Mouse (Mus musculus) forebrain, embryonic 12.5 days (tissue): Measurements from ENCODE around the gene Sema5b. TPM values are rescaled to one million over a fixed set of nuclear protein-coding genes. Genes with fewer than 3 reads are reported as not detected.

Experiments used
- ATAC-seq: fragments of 200-750 bp; cut with Nextera tagmentation; 2 replicates; pipeline ENCODE4 v1.8.0; 2017; ENCODE audit warnings: moderate TSS enrichment; ENCODE audit not compliant: low FRiP score
- H3K27ac ChIP-seq: fragments of 300-500 bp; sonication (generic); 2 replicates; pipeline ENCODE4 v1.5.1; 2016; ENCODE audit warnings: mild to moderate bottlenecking
- H3K27me3 ChIP-seq: fragments of 300-500 bp; sonication (generic); 2 replicates; pipeline ENCODE4 v1.6.1; 2016; ENCODE audit warnings: mild to moderate bottlenecking
- H3K36me3 ChIP-seq: fragments of 300-500 bp; sonication (generic); replicated peaks from 2 replicates; pipeline ENCODE4 v1.6.1; 2016; ENCODE audit warnings: mild to moderate bottlenecking
- H3K4me1 ChIP-seq: fragments of 300-500 bp; sonication (generic); 2 replicates; pipeline ENCODE4 v1.6.1; 2016
- H3K4me2 ChIP-seq: fragments of 300-500 bp; sonication (generic); 2 replicates; pipeline ENCODE4 v1.6.1; 2016; ENCODE audit warnings: mild to moderate bottlenecking, moderate library complexity
- H3K4me3 ChIP-seq: fragments of 300-500 bp; sonication (generic); replicated peaks from 2 replicates; pipeline ENCODE4 v1.5.1; 2016; ENCODE audit warnings: mild to moderate bottlenecking
- H3K9ac ChIP-seq: fragments of 300-500 bp; sonication (generic); 2 replicates; pipeline ENCODE4 v1.6.1; 2016; ENCODE audit warnings: mild to moderate bottlenecking
- H3K9me3 ChIP-seq: fragments of 300-500 bp; sonication (generic); 2 replicates; pipeline ENCODE4 v1.6.1; 2016
- WGBS: fragments of 180-500 bp; shearing (Covaris S2); methylation state at CpG from one replicate; pipeline ENCODE4 v1.1.7; 2016; 5-methylcytosine and 5-hydroxymethylcytosine counted together
- polyA plus RNA-seq: library from polyadenylated mRNA; unstranded; fragments of >200 nt; fragmentation: Nextera tagmentation; extraction: Ambion mirVana; gene quantifications from 2 replicates; pipeline ENCODE4 v1.2.1, GENCODE M21; 2016

Gene Sema5b
- polyA plus RNA-seq, 1 experiment from 2014 or later = 55.7 TPM

DNA sequence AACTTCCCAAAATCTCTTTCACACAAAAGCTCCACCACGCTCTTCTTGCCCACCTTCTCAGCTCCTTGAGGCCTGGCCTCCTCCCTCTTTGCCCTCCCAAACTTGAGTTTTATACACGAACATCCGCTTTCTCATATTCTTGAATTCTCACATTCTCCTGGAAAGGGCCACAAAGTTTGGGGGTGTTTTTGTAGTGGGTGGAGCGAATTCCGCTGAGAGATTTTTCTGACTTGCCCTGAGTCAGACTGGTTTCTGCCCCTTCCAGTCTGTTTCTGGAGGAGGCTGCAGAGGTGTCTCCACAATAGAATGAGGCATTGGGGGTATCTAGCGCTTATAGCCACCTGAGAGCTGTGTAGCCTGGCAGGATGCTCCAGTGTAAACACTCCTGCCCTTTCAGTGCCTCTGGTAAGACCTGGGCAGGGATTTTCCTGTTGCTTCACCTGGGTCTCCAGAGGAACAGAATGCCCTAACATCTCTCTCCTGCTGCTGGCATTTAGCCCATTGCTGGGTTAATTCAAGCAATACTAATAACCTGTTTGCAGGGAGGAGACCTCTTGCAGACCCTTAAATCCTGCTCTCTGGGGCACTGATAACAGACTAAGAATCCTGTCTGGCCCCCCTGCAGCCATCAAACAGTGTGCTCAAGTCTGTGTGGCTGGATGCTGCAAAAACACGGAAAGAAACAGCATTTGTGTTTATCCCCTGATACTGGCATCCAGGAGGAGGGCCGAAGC, 46.3 kb downstream of the Sema5b start:
- peak overlapping the region; percentile 49 for H3K9ac ChIP-seq
- H3K27ac ChIP-seq = peak overlapping the region; percentile 97
- no peaks in the 10 kb centered on the region for H3K36me3 ChIP-seq
- no peaks in the 10 kb centered on the region for H3K9me3 ChIP-seq
- H3K4me3 ChIP-seq = peak overlapping the region; percentile 11
- H3K4me2 ChIP-seq = peak overlapping the region; percentile 50
- ATAC-seq = peak; percentile 1; the same call in 1 of the 2 replicates
- H3K4me1 ChIP-seq = peaks cover 97% of the 10 kb centered on the region
- H3K27me3 ChIP-seq = no peaks in the 10 kb centered on the region
- 36% methylated on average over 8 of the region's 8 CpGs for WGBS

DNA sequence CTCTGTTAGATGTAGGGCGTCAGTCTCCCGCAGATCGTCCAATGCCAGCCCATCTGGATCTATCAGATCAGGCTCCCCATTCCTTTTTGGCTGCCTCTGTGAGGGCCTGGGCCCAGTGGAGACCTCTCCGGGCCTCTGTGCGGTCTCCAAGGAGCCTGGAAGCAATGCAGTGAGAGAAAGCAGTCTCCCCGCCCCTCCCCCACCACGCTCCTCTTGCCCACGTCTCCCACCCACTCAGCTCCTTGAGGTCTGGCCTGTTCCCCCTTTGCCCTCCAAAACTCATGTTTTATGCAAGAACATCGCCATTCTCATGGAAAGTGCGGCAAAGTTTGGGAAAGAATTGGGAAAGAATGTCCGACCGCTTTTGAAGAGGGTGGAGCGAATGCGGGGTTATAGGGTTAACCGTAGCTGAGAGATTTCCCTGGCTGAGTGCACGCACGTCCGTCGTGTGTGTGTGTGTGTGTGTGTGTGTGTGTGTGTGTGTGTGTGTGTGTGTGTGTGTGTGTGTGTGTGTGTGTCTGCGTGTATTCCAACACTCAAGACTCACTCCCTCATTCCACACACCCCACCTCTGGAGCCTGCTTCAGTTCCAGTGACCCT, 47.0 kb downstream of the Sema5b start:
- Histone ChIP-seq H3K4me2 (peak overlapping the region; percentile 50), H3K9me3 (no peaks in the 10 kb centered on the region), H3K4me3 (peak overlapping the region; percentile 11; the same call in 1 of the 2 replicates), H3K27me3 (no peaks in the 10 kb centered on the region), H3K9ac (peak overlapping the region; percentile 49), H3K27ac (peak overlapping the region; percentile 97), H3K36me3 (no peaks in the 10 kb centered on the region), H3K4me1 (peaks cover 97% of the 10 kb centered on the region)
- under 1% methylated on average over 20 of the region's 20 CpGs for WGBS
- ATAC-seq = peak; percentile 79

DNA sequence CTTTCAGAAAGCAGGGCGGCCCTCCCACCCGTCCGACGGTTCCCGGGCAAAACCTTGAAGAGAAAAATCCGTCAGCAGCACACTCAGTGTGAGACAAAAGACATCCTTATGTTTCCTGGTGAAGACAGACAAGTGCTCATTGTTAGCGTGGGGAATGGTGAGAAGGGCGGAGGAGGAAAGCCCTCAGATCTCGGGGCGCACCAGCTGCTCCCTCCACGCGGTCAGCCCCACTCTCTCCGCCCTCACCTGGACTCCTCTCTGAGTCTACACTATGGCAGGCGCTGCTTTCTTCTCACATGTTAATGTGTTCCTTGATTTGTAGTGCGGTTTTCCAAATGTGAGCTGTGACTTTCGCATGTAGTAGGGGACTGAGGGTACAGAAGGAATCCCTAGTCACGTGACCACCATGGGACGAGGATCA, 47.8 kb downstream of the Sema5b start:
- peak overlapping the region; percentile 50 for H3K4me2 ChIP-seq
- H3K9me3 ChIP-seq = 0 out of 2 replicates have a peak, but pooled peaks cover 2% of the 10 kb centered on the region
- H3K4me1 ChIP-seq = peaks cover 89% of the 10 kb centered on the region
- H3K27ac ChIP-seq = peak overlapping the region; percentile 97
- WGBS = 2% methylated on average over 18 of the region's 18 CpGs
- ATAC-seq = peak; percentile 42
- H3K36me3 ChIP-seq = 0 out of 2 replicates have a peak, but pooled peaks cover 4% of the 10 kb centered on the region
- H3K27me3 ChIP-seq = no peaks in the 10 kb centered on the region
- H3K4me3 ChIP-seq = peak overlapping the region; percentile 4; the same call in 1 of the 2 replicates
- H3K9ac ChIP-seq = 0 out of 2 replicates have a peak overlapping the region, but pooled peaks have one; percentile 17

DNA sequence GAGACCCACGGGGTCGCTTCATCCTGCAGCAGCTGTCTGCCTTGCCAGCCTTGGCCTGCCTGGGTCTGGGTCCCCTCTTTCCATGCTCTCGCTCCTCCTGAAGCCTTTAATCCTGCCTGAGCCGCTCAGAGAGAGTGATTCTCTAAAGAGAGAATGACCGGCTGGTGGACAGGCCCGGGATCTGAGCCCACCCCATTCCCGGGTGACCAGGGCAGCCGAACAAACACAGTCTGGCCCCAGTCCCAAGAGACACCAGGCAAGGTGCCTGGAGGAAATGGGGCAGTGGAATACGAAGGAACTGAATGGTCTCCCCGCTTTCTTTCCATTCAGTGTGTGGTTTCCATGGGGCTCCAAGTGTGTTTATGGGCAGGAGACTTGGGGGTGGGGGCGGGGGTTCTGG, 50.8 kb downstream of the Sema5b start:
- Histone ChIP-seq H3K9ac (no peak overlapping the region), H3K27ac (peak overlapping the region; percentile 93), H3K27me3 (no peaks in the 10 kb centered on the region), H3K4me3 (no peak overlapping the region), H3K4me2 (peak overlapping the region; percentile 31), H3K36me3 (0 out of 2 replicates have a peak, but pooled peaks cover 8% of the 10 kb centered on the region), H3K9me3 (0 out of 2 replicates have a peak, but pooled peaks cover 2% of the 10 kb centered on the region), H3K4me1 (peaks cover 88% of the 10 kb centered on the region)
- ATAC-seq = no peak
- WGBS = 5% methylated on average over 11 of the region's 11 CpGs

DNA sequence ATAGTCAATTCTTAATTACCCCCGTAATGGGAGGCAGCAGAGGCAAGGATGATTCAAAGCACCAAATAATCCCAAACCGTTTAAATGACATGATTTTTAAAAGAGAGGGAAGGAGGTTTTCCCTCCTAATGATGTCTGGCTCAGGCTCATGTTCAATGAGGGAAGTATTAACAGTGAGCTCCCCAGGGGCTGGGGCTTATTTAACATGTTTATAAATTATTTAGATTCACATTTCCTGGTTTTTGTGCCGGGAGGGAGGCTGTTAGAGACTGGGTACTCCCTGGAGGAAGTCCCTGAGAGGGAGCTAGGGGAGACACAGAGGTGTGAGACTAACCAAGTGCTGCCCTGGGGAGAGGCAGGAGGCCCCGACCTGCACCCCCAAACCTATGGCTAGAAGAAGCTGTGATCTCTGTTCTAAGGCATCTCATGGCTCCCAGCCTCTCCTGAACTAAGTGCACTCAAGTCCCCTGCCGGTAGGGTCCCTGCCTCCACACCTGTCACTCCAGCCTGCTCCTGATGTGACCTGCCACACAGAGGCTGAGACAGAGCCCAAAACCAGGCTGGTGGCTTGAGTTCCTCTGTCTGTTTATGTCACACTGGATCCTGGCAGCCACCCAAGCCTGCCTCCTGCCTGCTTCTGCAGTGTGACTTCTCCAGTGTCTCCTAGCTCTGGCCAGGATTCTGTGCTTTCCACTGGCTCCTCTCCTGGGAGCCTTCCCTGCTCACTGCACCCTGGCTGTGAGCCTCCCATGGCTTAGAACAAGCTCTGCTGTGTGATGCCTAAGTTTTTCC, 51.5 kb downstream of the Sema5b start:
- Histone ChIP-seq H3K4me2 (0 out of 2 replicates have a peak overlapping the region, but pooled peaks have one; percentile 31), H3K27ac (peak overlapping the region; percentile 93), H3K27me3 (no peaks in the 10 kb centered on the region), H3K36me3 (0 out of 2 replicates have a peak, but pooled peaks cover 8% of the 10 kb centered on the region), H3K4me1 (peaks cover 88% of the 10 kb centered on the region), H3K9ac (0 out of 2 replicates have a peak overlapping the region, but pooled peaks have one; percentile 5), H3K9me3 (0 out of 2 replicates have a peak, but pooled peaks cover 2% of the 10 kb centered on the region), H3K4me3 (no peak overlapping the region)
- ATAC-seq = no peak
- 13% methylated on average over 5 of the region's 5 CpGs for WGBS

DNA sequence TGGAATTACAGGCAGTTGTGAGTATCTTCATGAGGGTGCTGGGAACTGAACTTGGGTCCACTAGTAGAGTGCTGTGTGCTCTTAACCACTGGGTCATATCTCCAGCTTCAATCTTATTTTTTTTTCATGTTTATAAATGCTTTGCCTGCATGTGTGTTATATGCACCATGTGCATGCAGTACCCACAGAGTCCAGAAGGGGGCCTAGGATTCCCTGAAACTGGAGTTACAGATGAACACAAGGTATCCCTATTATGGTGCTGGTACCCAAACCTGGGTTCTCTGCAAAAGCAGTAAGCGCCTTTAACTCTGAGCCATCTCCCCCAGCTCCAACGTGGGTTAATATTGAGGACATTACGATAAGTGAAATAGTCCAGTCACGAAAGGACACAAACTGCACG, 52.5 kb downstream of the Sema5b start:
- Histone ChIP-seq H3K4me1 (peaks cover 86% of the 10 kb centered on the region), H3K9me3 (0 out of 2 replicates have a peak, but pooled peaks cover 2% of the 10 kb centered on the region), H3K27ac (no peak overlapping the region), H3K4me2 (no peak overlapping the region), H3K27me3 (no peaks in the 10 kb centered on the region), H3K9ac (no peak overlapping the region), H3K4me3 (no peak overlapping the region), H3K36me3 (0 out of 2 replicates have a peak, but pooled peaks cover 8% of the 10 kb centered on the region)
- WGBS = 97% methylated on average over 5 of the region's 5 CpGs
- no peak for ATAC-seq

DNA sequence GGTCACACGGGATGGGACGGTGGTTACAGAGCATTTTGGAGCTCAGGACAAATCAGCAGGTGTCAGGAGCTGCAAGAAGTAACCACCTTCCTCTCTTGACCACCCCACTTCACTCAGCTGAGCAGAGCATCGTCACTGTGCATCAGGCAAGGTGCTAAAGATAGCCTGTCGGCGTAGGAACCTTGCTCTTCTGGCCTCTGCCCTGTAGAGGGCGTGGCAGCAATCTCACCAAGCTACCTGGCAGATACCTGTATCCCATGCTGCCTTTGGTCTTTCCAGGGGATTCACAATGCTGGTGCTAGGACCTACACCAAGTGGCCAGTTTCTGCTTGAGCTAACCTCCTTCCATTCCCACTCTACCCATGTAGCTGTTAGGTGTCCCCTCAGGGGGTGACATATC, 55.3 kb downstream of the Sema5b start:
- 54% methylated on average over 6 of the region's 6 CpGs for WGBS
- peak; percentile 24 for ATAC-seq
- no peak overlapping the region for H3K9ac ChIP-seq
- peak overlapping the region; percentile 92 for H3K27ac ChIP-seq
- H3K9me3 ChIP-seq = 0 out of 2 replicates have a peak, but pooled peaks cover 2% of the 10 kb centered on the region
- 0 out of 2 replicates have a peak, but pooled peaks cover 8% of the 10 kb centered on the region for H3K36me3 ChIP-seq
- peaks cover 88% of the 10 kb centered on the region for H3K4me1 ChIP-seq
- peak overlapping the region; percentile 33 for H3K4me2 ChIP-seq
- no peaks in the 10 kb centered on the region for H3K27me3 ChIP-seq
- H3K4me3 ChIP-seq = no peak overlapping the region

DNA sequence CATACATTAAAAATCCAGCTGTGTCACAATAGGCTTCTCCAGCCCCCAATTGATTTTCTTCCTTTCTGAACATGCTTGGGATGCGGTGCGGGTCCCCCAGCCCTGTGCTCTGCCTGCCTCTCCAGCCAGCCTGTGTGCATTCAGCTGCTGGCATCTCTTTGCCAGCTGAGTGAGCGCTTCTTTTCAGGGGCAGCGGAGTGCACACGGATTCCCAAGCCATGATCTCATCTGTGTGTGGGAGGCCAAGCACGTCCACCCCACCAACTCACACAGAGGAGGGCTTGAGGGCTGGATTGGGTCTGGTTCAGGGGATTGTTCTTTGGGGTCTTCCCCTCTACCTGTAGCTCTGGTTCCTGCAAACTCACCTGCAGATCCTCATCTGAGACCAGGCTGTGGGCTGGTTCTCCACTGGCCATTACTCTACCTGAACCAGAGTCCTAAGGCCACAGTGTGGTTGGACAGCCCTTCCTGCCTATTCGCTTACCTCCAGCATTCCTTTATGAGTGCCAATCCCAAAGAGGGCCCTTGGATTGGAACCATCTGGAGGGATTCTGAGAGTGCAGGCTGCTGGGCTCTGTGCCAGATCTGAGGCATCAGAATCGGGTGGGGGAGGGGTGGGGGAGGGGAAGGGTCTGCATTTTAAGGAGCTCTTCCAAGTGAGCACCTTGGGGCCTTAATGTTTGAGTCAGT, 55.9 kb downstream of the Sema5b start:
- Histone ChIP-seq H3K4me1 (peaks cover 88% of the 10 kb centered on the region), H3K27me3 (no peaks in the 10 kb centered on the region), H3K4me3 (no peak overlapping the region), H3K27ac (peak overlapping the region; percentile 92), H3K9ac (no peak overlapping the region), H3K9me3 (0 out of 2 replicates have a peak, but pooled peaks cover 2% of the 10 kb centered on the region), H3K4me2 (peak overlapping the region; percentile 33), H3K36me3 (0 out of 2 replicates have a peak, but pooled peaks cover 8% of the 10 kb centered on the region)
- 10% methylated on average over 8 of the region's 8 CpGs for WGBS
- ATAC-seq = peak; percentile 76

DNA sequence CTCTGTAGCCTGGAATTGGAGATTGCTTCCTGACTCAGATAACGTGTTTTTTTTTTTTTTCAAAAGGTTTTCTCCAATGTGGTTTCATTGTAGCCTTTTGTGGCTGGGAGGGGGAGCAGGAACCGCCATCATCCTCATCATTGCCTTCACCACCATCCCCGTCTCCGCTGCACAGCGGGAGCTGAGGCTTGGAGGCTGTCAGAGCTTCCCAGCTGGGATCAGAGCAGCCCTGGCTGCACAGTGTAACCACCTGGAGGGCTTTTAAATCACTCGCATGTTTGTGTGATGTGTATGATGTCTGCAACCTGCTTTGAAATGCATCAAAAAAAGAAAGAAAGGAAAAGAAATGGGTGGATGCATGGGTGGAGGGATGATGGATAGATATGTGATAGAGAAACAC, 57.0 kb downstream of the Sema5b start:
- 0 out of 2 replicates have a peak overlapping the region, but pooled peaks have one; percentile 8 for H3K4me2 ChIP-seq
- H3K9me3 ChIP-seq = 0 out of 2 replicates have a peak, but pooled peaks cover 2% of the 10 kb centered on the region
- peaks cover 88% of the 10 kb centered on the region for H3K4me1 ChIP-seq
- H3K4me3 ChIP-seq = no peak overlapping the region
- 16% methylated on average over 6 of the region's 6 CpGs for WGBS
- ATAC-seq = no peak
- no peak overlapping the region for H3K9ac ChIP-seq
- 0 out of 2 replicates have a peak, but pooled peaks cover 8% of the 10 kb centered on the region for H3K36me3 ChIP-seq
- peak overlapping the region; percentile 75 for H3K27ac ChIP-seq
- no peaks in the 10 kb centered on the region for H3K27me3 ChIP-seq

DNA sequence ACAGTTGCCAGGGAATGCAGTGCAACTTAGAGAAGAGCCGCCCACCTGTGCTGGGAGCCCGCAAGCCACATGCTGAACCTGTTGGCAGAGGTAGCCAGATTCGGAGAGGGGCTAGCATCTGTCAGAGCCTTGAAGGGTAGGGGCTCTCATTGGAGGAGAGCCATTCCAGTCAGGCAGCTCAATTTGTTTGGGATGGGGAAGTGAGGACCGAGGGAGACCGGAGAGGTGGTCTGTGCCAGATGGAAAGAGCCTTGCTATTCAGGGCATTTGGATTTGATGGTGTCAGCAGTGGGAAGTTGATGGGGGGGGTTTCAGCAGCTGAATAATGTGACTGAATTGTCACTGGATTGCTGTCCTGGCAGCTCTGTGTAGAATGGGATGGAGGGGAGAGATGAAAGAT, 57.9 kb downstream of the Sema5b start:
- Histone ChIP-seq H3K27ac (peak overlapping the region; percentile 75; the same call in 1 of the 2 replicates), H3K27me3 (no peaks in the 10 kb centered on the region), H3K9ac (no peak overlapping the region), H3K4me1 (peaks cover 96% of the 10 kb centered on the region), H3K36me3 (0 out of 2 replicates have a peak, but pooled peaks cover 4% of the 10 kb centered on the region), H3K9me3 (no peaks in the 10 kb centered on the region), H3K4me2 (no peak overlapping the region), H3K4me3 (no peak overlapping the region)
- no peak for ATAC-seq
- WGBS = 67% methylated on average over 5 of the region's 5 CpGs

DNA sequence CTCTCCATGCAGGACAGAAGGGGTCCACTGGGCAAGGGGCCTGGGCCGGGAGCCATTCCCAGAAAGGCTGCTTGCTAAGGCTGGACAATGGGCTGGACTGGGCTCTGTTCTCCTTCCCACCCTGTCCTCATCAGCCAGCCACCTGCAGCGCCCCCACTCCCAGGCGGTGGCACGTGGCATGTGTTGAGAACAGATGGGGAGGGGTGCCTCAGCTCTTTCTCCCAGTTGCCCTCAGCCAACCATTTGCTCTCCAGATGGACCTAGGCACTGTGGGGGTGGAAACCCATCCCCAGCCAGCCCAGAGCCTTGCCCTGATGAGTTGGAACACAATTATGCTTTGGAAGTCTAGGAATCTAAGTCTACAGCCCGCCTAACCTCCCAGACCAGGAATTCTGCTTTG, 59.3 kb downstream of the Sema5b start:
- H3K9me3 ChIP-seq = no peaks in the 10 kb centered on the region
- H3K4me3 ChIP-seq = no peak overlapping the region
- no peaks in the 10 kb centered on the region; the same call in 1 of the 2 replicates for H3K36me3 ChIP-seq
- H3K4me1 ChIP-seq = peaks cover 97% of the 10 kb centered on the region
- H3K4me2 ChIP-seq = no peak overlapping the region
- no peak overlapping the region for H3K27ac ChIP-seq
- ATAC-seq = no peak
- H3K27me3 ChIP-seq = no peaks in the 10 kb centered on the region
- 87% methylated on average over 5 of the region's 5 CpGs for WGBS
- no peak overlapping the region for H3K9ac ChIP-seq
